In the genomic region with DNA sequence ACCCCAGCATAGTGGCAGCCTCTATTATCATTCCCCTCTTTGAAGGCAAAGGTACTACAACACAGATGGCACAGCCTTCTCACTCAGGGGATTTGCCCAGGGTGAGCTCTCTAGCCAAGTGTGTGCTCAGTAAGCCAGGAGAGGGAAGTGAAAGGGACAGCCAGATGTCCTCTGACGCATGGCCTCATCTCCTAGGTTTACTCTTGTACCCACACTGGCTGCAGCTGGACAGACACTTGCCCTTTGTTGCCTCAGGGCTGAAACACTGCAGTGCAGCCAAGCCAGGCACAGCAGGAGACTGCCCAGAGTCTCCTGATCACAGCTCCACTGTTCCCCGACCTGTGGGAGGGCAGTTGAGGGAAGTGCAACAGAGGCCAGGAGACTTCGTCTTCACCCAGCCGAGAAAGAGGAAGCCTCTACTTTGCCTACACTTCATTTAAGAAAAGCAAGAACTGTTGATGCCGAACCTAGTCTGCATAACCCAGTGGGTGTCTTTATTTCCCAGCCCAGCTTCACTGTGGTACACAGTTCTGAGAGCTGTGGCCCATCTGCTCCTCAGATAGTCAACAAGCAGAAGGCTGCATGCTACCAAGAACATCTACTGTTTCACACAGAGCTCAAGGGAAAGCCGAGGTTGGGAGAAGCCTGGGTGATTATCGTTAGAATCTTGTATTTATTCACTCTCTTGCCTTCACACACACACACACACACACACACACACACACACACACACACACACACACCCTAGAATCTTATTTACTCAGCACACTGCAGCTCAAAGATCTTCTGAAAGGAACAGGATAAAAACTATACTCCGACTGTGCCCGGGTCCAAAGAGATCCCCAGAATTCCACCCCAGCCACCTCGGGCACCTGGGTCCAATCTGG, we compare ENCODE assay signal across 9 mouse cellular contexts. TPM values are rescaled to one million over a fixed set of nuclear protein-coding genes. Genes with fewer than 3 reads are reported as not detected.
A peak's percentile ranks its signal among the peaks of the same experiment; 100 is the strongest.
DNase-seq lines count a peak whose midpoint lies in the region; ATAC-seq and TF ChIP-seq lines count a peak whose summit lies in the region.
"Had no signal": no experiment of that assay in that cellular context is flagged by ENCODE, and none has a peak within 500 bp of the region (broad histone marks: within the 10 kb centered on the region; RNA-seq: fewer than 3 reads in every experiment).

No protein-coding gene starts in this region.

- no peak overlapping the region for H3K9ac ChIP-seq in midbrain, postnatal 0 days (replicated peaks; ENCODE audit: low read length, poor library complexity, severe bottlenecking)

- no peak for TF ChIP-seq POLR2A in thymus, adult 2 months (IDR thresholded peaks at IDR 0.05; ENCODE audit: control insufficient read depth, extremely low read depth, insufficient read depth, low read length, poor library complexity)

- peaks cover 57% of the 10 kb centered on the region for H3K4me1 ChIP-seq in thymus, adult 2 months (replicated peaks; ENCODE audit: control insufficient read depth, insufficient read depth, low read length)
- H3K4me1 ChIP-seq in midbrain, postnatal 0 days (ENCODE audit: insufficient read depth, low read length), result peaks cover 11% of the 10 kb centered on the region; the same call in 1 of the 2 replicates

- 30% methylated on average over 10 of the region's 10 CpGs for WGBS in thymus, adult 2 months
- 40% methylated on average over 10 of the region's 10 CpGs for WGBS in midbrain, postnatal 0 days

- no peak overlapping the region for H3K4me3 ChIP-seq in thymus, adult 2 months (ENCODE audit: control insufficient read depth, insufficient read depth, low read length)
- H3K4me3 ChIP-seq in layer of hippocampus, adult 2 months, result peak overlapping the region; percentile 33; the same call in 1 of the 2 replicates
- H3K4me3 ChIP-seq in midbrain, postnatal 0 days (ENCODE audit: low read depth, low read length), result no peak overlapping the region
- H3K4me3 ChIP-seq: erythroblast, embryonic 14.5 days had no signal

- no peaks in the 10 kb centered on the region for H3K9me3 ChIP-seq in midbrain, postnatal 0 days (ENCODE audit: low read length)

- H3K36me3 ChIP-seq in thymus, adult 2 months (ENCODE audit: control insufficient read depth, insufficient read depth, low read length), result no peaks in the 10 kb centered on the region
- H3K36me3 ChIP-seq in midbrain, postnatal 0 days (ENCODE audit: insufficient read depth, low read length), result no peaks in the 10 kb centered on the region

- peak; percentile 49 for DNase-seq in adrenal gland, adult 2 months
- DNase-seq in adrenal gland, adult 18-20 months (ENCODE audit: low spot score in 2 of 2), result no peak
- no peak for DNase-seq in thymus, adult 2 months
- no peak for DNase-seq in thymus, postnatal 10 days (ENCODE audit: low spot score in 2 of 2)
- peak; percentile 60 to 62 for DNase-seq in heart, postnatal 36 days
- peak; percentile 54 to 82 for DNase-seq in layer of hippocampus, adult 2 months (ENCODE audit: low spot score in 2 of 2)
- peak; percentile 49 for DNase-seq in midbrain, postnatal 0 days (ENCODE audit: low spot score)
- DNase-seq in ovary, adult 18-20 months (ENCODE audit: low spot score), result no peak

- H3K4me2 ChIP-seq in midbrain, postnatal 0 days (ENCODE audit: low read depth, low read length, poor library complexity, severe bottlenecking), result no peak overlapping the region

- intact Hi-C loops in heart, postnatal 36 days (cut with DNase I), result loop anchor here (2.0 to 5.0 kb wide), 2 partner anchors 15 to 40 kb away; no protein-coding TSS in a partner anchor

- peak overlapping the region; percentile 1; the same call in 1 of the 2 replicates for H3K27ac ChIP-seq in thymus, adult 2 months (ENCODE audit: control insufficient read depth, insufficient read depth, low read length)
- peak overlapping the region; percentile 97 for H3K27ac ChIP-seq in layer of hippocampus, adult 2 months
- H3K27ac ChIP-seq in midbrain, postnatal 0 days (ENCODE audit: low read depth, low read length), result peak overlapping the region; percentile 51

- ATAC-seq in midbrain, postnatal 0 days (ENCODE audit: low FRiP score), result no peak

- H3K27me3 ChIP-seq in thymus, adult 2 months (ENCODE audit: control insufficient read depth, insufficient read depth, low read length), result no peaks in the 10 kb centered on the region
- H3K27me3 ChIP-seq in midbrain, postnatal 0 days (ENCODE audit: insufficient read depth, low read length), result no peaks in the 10 kb centered on the region

- no peak for TF ChIP-seq CTCF in thymus, adult 2 months (IDR thresholded peaks at IDR 0.05; ENCODE audit: borderline replicate concordance, control insufficient read depth, extremely low read depth, insufficient read depth, low read length, poor library complexity)
- TF ChIP-seq CTCF in layer of hippocampus, adult 2 months (conservative IDR thresholded peaks at IDR 0.05), result no peak
- no peak for TF ChIP-seq CTCF in midbrain, postnatal 0 days (IDR thresholded peaks at IDR 0.05)

RNA-seq across cellular contexts. Expression of a gene that starts 36.4 kb away (rescaled TPM):
- 10 to 100 TPM; 28.9 to 34.0 TPM for total RNA-seq in adrenal gland, adult 2 months (2021)
- 13.8 and 16.1 TPM in 2 replicates for polyA plus RNA-seq in adrenal gland, adult 2 months (2012; rRNA removed)
- 10 to 100 TPM; 29.4 to 32.2 TPM for total RNA-seq in adrenal gland, adult 18-20 months (2021)
- 66.7 and 70.0 TPM in 2 replicates for polyA plus RNA-seq in thymus, adult 2 months (2012; rRNA removed)
- total RNA-seq in heart, postnatal 36 days (2021), result 10 to 100 TPM; 45.6 to 51.6 TPM
- 100 to 1,000 TPM; 101 to 108 TPM for total RNA-seq in layer of hippocampus, adult 2 months (2021)
- 40.2 and 54.1 TPM in 2 replicates for total RNA-seq in midbrain, postnatal 0 days (2014; rRNA removed)
- 20.0 and 21.6 TPM in 2 replicates for polyA plus RNA-seq in midbrain, postnatal 0 days (2015; fragmentation: Nextera tagmentation; extraction: Ambion mirVana)

Comparison
In these comparisons a context has a peak if more than half of its experiments do, and no peak if none do; other contexts are left out.
1. DNase-seq: peak in adrenal gland, adult 2 months (single experiment), heart, postnatal 36 days (2 of 2), layer of hippocampus, adult 2 months (2 of 2) and midbrain, postnatal 0 days (single experiment); none in adrenal gland, adult 18-20 months (0 of 2), thymus, adult 2 months (single experiment), thymus, postnatal 10 days (0 of 2) and ovary, adult 18-20 months (single experiment).
2. H3K27ac ChIP-seq: peak in every context shown above with its lines; median percentile 97 in layer of hippocampus, adult 2 months; 51 in midbrain, postnatal 0 days; 1 in thymus, adult 2 months.